Mouse (Mus musculus) left cerebral cortex, postnatal 36 days (tissue): ENCODE measurements around the gene Sarnp. TPM values are rescaled to one million over a fixed set of nuclear protein-coding genes. Genes with fewer than 3 reads are reported as not detected.

ENCODE experiments used
- DNase-seq, 2 experiments: peaks; one replicate each; pipeline ENCODE4 v3.0.0; 2021 to 2022; ENCODE audit warnings: low spot score in 2 of 2, mixed read lengths in 1 of 2
- intact Hi-C: fragments of 180-260 bp; cut with DNase I; formaldehyde crosslinking; loops from one replicate; pipeline ENCODE4 v1.15.1; 2025
- total RNA-seq, 2 experiments: library from RNA; stranded (reverse); gene quantifications; 2 replicates each; pipeline ENCODE4 v1.2.3; 2021

Sarnp gene
- total RNA-seq, 2 experiments from 2014 or later: 32.9 to 40.9 TPM

GRCm38 (mm10) chr10:128888941-128889827, 72.1 kb downstream of the Sarnp start:
- intact Hi-C loops: no loop called here
- no peak for DNase-seq

GRCm38 (mm10) chr10:128889846-128890245, 72.7 kb downstream of the Sarnp start:
- intact Hi-C loops: loop anchor here (5.0 kb wide), 1 partner anchor 153 kb away; no protein-coding TSS in a partner anchor
- DNase-seq: no peak

GRCm38 (mm10) chr10:128890383-128891295, 73.5 kb downstream of the Sarnp start:
- DNase-seq: no peak
- intact Hi-C loops: loop anchor here (5.0 kb wide), 1 partner anchor 153 kb away; no protein-coding TSS in a partner anchor

- intact Hi-C loops: loop anchor here (5.0 kb wide), 1 partner anchor 154 kb away; no protein-coding TSS in a partner anchor
- peak; percentile 30 to 31 for DNase-seq
These were observed 74.4 kb downstream of the Sarnp start, which contains the start of gene Gdf11 for GRCm38 (mm10) chr10:128891296-128892094. Gdf11 (minus strand) TSS chr10:128891718.

- intact Hi-C loops: loop anchor here (5.0 kb wide), 1 partner anchor 155 kb away; no protein-coding TSS in a partner anchor
- no peak for DNase-seq
These were observed 75.1 kb downstream of the Sarnp start for GRCm38 (mm10) chr10:128892246-128892645.

- peak; percentile 54 to 65 for DNase-seq
These were observed 78.3 kb downstream of the Sarnp start for GRCm38 (mm10) chr10:128895437-128895836.

GRCm38 (mm10) chr10:128895952-128896693, 79.0 kb downstream of the Sarnp start:
- intact Hi-C loops: loop anchor here (1.0 to 5.0 kb wide), 2 partner anchors 51 to 81 kb away; no protein-coding TSS in a partner anchor
- no peak for DNase-seq

More at GRCm38 (mm10) chr10:128895437-128895836, 78.3 kb downstream of the Sarnp start:
- intact Hi-C loops: loop anchor here (1.0 to 5.0 kb wide), 2 partner anchors 50 to 82 kb away; no protein-coding TSS in a partner anchor

GRCm38 (mm10) chr10:128896807-128897206, 79.7 kb downstream of the Sarnp start:
- DNase-seq: no peak
- intact Hi-C loops: loop anchor here (5.0 kb wide), 1 partner anchor 80 kb away; no protein-coding TSS in a partner anchor

- intact Hi-C loops: loop anchor here (5.0 kb wide), 1 partner anchor 80 kb away; no protein-coding TSS in a partner anchor
- no peak for DNase-seq
These were observed 80.4 kb downstream of the Sarnp start for GRCm38 (mm10) chr10:128897501-128897900.

GRCm38 (mm10) chr10:128899759-128900490, 82.8 kb downstream of the Sarnp start:
- DNase-seq: no peak
- intact Hi-C loops: loop anchor here (5.0 kb wide), 1 partner anchor 77 kb away; no protein-coding TSS in a partner anchor

- no peak for DNase-seq
- intact Hi-C loops: no loop called here
These were observed 83.6 kb downstream of the Sarnp start, which contains the start of gene Cd63 for GRCm38 (mm10) chr10:128900698-128901097. Cd63 (plus strand) TSS chr10:128900989.

GRCm38 (mm10) chr10:128901409-128901808, 84.3 kb downstream of the Sarnp start:
- DNase-seq: no peak
- intact Hi-C loops: no loop called here

GRCm38 (mm10) chr10:128902409-128902988, 85.4 kb downstream of the Sarnp start:
- no peak for DNase-seq
- intact Hi-C loops: no loop called here

- no peak for DNase-seq
- intact Hi-C loops: no loop called here
These were observed 87.7 kb downstream of the Sarnp start for GRCm38 (mm10) chr10:128904812-128905211.

GRCm38 (mm10) chr10:128908778-128909448, 91.8 kb downstream of the Sarnp start:
- no peak for DNase-seq
- intact Hi-C loops: no loop called here

GRCm38 (mm10) chr10:128909567-128910028, 92.5 kb downstream of the Sarnp start:
- intact Hi-C loops: no loop called here

More at GRCm38 (mm10) chr10:128909567-128910028, 92.5 kb downstream of the Sarnp start:
- DNase-seq: peak; percentile 55 to 68
